Mouse (Mus musculus) neural tube, embryonic 10.5 days (tissue): ENCODE measurements at regions not wholly inside any gene's neighbourhood (a gene's known extent, or its start where the extent isn't known, plus 50 kb on each side); places are given as distances from the start of the nearest gene placed in this dataset.
A peak's percentile ranks its signal among the peaks of the same experiment; 100 is the strongest.

Experiments used
- DNase-seq: peaks from one replicate; pipeline ENCODE4 v3.0.0-alpha.2; 2017; ENCODE audit warnings: low spot score; ENCODE audit errors: extremely low spot score

DNA sequence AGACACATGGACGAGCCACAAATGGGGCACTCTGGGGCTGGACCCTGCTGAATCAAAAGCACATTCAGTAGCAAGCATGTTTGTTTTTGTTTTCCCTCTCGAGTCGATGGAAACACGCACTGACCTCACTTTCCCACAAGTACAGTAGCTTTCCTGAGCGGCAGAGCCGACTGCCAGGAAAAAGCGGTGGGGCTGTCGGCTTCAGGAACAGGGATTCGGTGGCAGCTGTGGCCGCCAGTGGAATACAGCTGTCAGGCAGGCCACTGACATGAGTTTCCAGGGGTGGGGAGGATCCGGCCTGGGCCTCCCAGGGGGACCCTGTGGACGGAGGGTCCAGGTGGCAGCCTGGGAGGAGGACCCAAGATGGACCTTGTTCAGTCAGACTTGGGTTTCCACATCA is 157.0 kb downstream of the Fgf18 start:
- no peak for DNase-seq

DNA sequence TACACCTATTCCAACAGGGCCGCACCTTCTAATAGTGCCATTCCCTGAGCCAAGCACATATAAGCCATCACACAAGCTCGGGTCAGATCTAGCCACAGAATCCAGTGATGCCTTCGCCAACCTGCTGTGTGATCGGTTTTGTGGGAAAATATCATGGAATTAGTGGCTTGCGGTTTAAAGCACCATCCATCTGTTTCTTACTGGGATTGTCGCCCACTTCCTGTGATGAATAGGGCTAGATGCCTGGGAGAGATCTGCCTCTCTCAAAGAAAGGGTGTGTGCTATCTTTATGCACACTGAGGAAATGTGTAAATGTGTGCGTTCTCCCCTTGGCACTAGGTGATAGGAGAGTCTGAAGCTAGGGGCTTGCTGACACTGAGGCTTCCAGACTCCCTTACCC is 154.5 kb upstream of the Smim23 start:
- DNase-seq = no peak

DNA sequence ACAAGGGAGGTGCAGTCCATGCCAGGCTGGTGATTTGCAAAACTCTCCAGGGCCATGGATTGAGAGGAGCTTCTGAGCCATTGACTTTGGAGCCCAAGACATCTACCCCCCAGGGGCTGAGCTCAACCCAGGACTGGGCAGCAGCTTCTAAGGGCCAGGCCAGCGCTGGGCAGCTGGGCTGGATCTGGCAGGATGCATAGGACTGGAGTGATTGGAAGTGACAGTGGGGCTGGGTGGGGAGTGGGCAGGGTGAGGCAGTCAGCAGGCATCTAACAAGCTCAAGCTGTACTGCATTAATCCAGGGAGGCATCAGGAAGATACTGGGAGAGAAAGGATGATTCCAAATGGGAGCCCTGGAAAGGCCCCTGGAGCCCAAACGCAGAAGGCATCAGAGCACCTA is 152.2 kb upstream of the Smim23 start:
- DNase-seq = no peak

DNA sequence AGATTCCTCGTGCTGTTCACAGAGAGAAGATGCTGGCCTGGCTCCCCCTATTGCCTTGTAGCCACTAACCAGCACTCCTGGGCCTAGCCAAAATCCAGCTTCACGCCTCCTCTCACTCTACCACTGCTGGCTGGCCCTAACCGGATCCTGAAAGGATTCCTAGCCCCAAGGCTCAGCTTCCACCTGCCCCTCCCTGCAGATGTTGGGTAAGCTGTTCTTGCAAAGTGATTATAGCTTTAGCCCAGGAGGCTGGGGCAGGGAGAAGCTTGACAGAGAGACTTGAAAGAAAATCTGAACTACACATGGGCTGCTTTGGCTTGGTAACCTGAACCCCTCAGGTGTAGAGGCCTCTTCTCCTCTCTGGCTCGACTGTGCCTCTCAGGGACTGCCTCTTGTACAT is 149.0 kb upstream of the Smim23 start:
- DNase-seq = no peak

DNA sequence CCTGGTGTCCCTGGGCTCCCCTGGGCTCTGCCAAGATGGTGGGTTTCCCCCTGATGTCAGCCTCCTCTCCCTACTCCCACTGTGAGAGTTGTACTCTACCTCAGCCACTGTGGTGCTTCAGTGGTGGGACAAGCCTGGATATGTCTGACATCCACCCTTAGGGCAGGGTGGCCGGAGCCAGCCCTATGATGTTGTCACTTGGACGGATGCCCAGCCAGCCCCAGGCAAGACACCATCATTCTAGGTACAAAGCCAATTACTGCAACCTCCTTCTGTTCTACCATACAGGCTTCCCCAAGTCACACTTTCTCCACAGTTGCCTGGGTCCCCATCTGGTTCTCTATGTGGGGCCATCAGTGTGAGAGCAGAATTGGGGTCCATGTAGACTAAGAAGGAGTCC is 141.0 kb upstream of the Smim23 start:
- DNase-seq = no peak

DNA sequence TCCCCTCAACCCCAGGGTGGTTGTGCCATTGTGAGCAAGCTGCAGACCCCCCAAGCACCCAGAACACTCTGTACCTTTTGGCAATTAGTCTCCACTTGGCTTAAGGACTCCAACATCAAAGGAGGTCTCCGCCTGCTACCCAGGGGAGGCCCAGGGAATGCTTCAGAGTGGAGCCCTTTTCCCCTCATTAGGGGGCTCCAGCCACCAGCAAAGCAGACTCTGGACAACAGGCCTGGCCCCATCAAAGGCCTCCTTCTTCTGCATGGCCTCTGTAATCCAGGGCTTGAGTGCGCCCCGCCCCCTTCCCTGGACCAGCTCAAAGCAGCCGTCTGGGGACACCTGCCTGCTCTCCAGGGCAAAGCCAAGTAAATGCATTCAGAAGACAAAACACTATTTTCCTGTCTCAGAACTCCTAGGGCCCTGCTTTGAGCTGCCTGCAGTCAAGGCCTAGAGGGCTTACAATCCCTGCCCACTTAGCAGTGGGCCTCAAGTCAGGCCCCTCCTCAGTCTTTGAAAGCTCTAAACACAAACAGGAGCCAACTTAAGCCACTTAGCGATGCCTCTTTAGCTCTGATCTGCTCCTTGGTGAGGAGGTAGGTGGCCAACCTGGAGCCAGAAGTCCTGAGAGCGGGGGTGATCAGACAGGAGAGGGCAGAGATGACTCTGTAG is 139.4 kb upstream of the Smim23 start:
- DNase-seq = no peak

DNA sequence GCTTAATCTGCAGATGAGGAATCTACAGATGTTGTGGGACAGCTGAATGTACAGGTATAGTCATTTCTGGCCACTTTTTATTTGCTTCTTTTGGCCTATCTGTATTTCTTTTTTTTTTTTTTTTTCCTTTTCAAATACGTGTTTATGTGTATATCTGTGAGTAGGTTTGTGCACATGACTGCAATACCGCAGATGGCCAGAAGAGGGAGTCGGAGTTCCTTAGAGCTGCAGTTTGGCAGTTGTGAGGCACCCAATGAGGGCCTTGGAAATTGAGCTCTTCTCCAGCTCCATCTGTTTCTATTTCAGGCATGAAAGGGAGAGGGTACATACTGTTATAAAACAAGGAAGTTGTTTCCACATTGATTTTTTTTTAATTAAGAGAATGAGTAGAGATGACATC is 137.2 kb upstream of the Smim23 start:
- no peak for DNase-seq

DNA sequence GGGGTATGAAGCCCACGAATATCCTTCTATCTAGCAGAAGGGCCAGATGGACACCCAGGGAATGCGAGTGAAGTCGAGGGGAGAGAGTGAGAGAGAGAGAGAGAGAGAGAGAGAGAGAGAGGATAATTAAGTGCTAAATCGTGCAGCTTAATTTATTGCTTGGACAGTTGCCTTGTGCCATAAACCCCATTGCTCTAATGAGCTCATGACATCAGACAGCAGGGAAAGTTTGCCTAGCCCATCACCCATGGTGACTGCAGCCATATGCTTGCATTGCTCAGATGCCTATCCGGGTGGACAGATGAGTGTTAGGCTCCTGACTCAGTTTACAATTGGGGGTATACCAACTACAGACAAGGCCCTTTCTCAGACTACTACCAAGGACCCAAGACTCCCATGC is 134.6 kb upstream of the Smim23 start:
- no peak for DNase-seq

DNA sequence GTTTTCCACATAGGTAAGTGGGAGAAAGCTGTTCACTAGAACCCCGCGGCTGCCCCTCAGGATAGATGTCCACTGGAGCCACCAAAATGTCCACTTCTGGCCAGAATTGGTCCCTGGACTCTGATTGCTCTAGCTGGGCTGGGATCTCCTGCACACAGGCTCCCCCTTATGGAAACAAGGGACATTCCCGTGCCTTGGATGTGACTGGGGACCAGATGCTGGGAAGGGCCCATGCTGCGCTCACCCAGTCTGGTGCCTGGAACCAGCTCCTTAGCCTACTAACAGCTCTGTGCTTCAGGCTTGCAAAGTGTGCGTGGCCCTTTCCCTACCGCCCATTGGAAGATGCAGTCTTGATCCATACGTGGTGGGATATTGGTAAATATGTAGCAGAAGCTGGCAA is 132.6 kb upstream of the Smim23 start:
- peak; percentile 43 for DNase-seq

DNA sequence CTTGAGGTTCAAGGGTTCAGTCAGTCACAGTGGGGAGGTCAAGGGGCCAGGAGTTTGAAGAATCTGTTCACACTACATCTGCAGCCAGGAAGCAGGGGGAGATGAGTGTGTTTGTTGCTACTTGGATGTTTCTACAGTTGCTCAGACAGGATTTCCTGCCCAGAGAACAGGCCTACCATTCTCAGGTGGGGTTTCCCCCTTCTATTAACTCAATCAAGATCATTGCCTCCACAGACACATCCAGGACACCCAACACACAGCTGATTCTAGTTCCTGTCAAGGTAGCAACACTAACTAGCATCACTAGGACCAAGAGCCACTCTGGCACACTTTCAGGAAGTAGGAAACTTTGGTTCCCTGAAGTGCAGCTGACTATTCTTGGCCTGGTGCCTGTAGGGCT is 127.9 kb upstream of the Smim23 start:
- DNase-seq = no peak

DNA sequence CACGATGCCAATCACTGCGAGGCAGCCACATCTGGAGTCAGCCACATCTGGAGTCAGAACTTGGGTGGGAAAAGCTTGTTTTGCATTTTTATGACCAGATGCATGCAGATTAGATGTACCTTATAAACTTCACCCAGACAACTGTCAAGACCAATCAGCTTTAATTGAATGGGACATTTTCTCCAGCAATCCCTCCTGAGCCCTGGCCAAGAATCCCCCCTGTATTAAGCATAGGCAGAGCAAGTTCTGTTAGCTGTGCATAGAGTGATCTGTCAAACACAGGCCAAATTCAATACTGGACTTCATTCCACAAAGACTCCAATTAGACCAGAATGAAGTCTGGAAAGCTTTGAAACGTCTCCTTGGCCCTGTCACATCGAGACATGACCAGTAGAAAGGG is 123.7 kb upstream of the Smim23 start:
- DNase-seq = no peak

DNA sequence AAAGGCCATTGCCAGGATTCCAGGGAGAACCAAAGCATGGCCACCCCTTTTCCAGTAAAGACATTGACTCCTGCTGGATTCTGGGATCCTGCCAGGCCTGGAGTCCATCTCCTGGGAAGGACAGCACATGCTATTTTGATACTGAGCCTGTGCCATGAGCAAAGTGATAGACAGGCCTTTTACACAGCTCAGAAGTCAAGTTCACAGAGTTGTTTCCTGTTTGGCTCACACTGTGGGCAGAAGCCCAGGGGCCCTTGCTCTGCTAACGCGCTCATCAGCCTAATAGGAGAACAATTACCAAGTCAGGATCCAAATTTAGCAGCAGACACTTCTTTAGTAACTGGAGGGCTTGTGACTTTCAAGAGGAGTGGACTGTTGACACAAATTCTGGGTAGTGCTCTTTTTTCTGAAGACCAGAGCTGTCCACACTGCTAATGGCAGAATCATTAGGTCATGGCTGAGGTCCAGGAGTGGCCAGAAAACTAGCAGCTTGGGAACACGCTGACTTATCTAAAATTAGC is 122.1 kb upstream of the Smim23 start:
- DNase-seq = no peak

DNA sequence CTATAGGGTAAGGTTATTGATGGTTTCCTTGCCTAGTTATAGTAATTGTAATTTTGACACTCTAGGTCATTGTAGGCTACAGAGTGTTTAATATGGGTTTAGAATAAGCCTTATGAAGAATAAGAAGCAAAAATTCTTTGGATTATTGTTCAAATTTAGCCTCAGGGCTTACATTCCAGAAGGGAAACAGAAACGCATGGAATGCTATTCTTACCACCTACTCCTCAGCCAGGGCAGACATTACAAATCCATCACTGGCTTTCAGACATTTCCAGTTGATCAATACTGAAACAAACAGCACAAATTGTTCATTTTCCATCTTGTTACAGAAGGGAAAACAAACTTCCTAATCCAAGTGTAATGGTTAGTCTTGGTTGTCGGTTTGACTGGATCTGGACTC is 120.7 kb upstream of the Smim23 start:
- no peak for DNase-seq

DNA sequence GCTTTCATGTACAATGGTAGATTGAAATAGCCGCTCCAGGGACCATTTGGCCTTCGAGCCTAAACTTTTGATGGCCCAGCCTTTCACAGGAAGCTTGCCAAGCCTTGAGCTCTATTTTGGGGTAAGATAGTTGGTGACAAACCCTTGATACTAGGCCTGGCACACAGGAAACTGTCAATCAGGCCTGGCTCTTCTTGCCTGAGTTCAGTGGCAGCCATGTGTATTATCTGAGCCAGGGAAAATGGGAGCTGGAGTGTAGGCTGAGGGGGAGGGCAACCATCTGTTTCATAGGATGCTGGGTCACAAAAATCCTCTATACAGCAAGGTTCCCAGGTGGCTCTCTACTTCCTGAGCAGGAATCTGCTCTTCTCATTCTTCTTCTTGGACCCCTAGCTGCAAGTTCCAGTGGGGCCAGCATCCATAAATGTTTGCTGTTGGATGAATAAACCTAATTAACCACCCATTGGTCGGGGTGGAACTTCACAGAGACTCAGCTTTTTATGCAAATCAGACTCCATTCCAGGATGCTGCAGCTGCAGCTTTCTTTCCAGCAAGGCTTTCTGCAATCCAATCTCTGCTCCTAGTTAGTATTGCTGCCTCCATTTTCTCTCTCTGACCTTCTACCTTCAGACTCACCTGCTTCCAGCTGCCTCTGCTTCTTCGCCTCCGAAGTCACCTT is 117.1 kb upstream of the Smim23 start:
- DNase-seq = no peak

DNA sequence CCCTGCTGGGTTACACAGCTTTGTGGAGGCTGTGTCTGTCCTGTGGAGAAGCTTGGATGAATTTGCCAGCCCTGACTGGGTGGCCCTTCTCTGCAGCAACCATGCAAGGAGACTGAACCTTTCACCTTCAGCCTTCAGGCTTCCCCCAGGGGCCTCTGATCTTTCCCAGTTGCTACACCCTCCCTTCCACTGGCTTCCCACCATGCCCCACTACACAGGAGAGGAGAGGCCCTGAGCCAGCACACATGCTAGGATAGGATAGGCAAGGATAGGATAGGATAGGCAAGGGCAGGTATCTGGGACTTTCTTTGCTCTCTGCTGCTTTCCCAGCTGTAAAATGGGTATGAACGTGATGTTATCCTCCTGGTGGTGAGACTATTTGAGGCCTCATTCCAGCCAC is 114.7 kb upstream of the Smim23 start:
- DNase-seq = no peak

DNA sequence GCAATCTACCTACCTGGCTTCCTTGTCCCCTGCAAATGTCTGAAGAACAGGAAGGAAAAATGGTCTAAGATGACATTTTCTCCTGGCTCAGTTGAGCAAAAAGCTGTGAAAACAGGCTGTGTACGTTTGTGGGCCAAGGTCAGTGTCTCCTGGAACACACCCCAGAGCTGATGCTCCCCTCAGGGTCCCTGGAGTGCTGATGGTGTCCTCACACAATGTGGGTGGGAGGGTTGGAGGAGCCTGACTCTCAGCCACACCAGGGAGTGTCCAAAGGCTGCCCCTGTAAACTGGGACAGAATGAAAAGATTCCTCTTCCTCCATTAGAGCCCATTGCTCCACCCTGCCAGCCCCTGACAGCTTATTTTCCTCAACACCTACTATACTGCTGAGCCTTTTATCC is 112.8 kb upstream of the Smim23 start:
- DNase-seq = no peak

DNA sequence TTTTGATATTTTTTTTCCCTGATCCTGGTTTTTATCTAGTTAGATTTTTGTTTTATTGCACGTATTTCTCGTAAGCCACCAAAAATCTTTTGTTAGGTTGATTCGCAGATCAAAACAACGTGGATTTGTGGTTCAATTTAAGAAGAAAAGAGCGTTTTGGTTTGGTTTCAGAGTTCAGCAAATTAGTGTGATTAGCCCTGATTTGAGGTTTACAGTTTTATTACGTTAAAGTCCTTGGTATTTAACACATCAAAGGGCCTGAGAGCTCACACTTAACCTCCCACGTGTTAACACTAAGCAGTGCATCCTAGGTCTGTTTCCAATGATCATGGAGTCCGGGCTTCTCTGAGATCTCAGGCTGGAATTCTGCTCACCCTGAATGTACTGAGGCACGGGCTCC is 107.5 kb upstream of the Smim23 start:
- DNase-seq = no peak

DNA sequence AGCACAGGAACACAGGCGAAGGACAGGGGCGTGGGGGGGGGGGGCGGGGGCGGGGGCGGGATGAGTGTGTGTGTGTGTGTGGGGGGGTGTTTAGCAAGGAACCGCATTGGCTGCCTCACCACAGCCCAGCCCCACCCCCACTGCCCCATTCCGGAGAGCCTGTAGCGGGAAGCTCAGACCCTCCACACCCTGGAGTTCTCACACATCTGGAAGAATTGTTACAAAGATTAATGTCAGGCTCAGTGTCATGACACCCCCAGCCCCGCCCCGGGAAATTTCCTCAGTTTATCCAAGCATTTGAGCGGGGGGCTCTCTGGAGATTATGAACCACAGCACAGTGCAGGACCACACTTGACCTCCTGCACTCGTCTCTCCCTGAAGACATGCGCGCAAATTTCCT is 106.6 kb upstream of the Smim23 start:
- peak; percentile 58 for DNase-seq

DNA sequence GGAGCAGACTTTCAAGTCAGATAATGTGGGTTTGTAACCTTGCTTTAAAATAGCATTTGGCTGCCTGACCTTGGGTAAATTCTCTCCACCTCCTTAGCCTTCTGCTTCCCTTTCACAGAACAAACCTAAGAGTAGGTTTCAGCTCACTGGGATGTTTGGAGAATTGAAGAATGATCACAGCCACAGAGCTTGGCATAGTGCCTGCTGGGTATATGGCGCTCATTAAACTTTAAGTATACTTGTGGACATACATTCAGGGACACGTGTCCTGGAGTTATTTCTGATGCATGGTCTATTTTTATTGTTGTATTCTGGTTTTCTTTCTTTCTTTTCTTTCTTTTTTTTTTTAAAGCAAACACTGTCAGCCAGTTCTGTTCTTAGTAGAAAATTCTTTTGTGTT is 104.4 kb upstream of the Smim23 start:
- DNase-seq = no peak

DNA sequence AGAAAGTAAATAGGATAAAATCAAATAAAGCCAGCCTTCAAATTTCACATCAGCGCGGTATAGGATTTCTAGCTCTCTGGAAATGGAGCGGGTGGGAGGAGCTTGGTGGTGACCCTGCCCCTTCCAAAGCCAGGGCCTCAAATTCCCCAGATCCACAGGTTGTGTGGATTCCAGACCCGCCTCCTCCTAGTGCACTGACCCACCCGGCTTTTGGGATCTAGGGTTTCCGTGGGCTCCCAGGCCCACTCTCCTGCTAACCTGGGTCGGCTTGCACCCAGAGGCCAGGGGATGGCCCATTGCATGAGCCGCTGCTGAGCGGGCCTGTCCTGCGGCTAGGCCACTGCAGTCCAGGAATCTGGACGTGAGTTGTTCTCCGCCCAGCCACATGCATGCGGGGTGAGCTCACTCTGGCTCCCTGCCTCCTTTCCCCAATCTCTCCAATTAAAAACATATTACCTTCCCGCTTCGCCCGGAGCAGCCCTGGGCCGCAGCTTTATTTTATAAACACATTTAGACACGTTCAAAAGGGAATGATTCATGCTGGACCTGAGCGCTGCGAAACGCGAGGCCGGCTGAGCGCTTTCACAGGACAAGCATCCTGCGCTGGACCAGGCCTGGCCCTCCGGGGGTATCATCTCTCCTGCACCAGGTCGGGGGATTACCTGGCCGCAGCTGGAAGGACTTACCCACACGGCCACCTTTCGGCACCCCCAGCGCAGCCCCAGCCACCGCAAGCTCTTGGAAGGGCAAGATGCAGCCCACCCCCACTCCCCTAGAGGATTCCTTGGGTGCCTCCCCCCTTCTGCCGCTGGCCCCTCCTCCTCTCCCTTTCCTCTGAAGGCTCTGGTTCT is 101.2 kb upstream of the Smim23 start:
- DNase-seq = peak; percentile 67

DNA sequence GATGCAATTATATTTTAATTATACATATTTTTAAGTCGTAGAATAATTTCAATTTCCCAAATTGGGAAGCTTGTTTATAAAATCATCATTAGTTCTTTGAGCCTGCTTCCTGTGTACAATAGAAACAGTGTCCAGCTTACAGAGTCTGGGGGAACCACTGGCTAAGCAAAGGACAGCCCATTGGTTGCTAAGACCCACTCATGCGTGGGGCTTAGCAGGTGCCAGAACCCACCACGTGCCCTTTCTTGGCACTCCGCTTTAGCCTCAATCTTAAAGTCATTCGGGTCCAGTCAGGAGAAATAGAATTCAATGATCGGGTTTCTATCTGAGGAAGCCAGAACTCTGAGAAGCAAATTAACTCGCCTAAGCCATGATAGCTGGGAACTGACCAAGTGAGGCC is 100.5 kb upstream of the Smim23 start:
- no peak for DNase-seq

DNA sequence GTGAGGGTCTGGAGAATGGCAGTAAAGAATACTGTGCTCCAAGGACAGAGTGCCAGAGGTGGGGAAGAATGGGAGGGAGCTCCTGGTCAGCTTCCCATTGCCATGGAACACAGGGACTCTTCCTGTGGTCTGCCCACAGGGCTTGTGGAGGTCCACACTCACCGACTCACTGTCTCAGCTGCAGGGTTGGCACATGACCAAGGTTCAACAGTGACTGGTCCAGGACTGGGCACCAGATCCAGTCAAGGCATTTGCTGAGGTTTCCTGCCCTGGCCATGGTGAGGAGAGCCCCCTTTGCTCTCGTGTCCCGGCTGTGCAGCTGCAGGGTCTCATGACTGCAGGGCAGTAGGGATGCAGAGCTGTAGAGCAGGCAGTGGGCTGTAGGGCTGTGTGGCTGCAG is 88.7 kb upstream of the Smim23 start:
- DNase-seq = no peak
